Mouse (Mus musculus) MEL (cell line): ENCODE data around the gene Ptprf. TPM values are rescaled to one million over a fixed set of nuclear protein-coding genes. Genes with fewer than 3 reads are reported as not detected.

Experiments
- DNase-seq: peaks from one replicate; pipeline ENCODE4 v3.0.0; 2011; ENCODE audit warnings: low read depth, low spot score
- H3K27ac ChIP-seq: 2 replicates; pipeline ENCODE4 v1.5.1; 2012; ENCODE audit warnings: low read depth, mild to moderate bottlenecking, control low read depth, low read length, moderate library complexity; ENCODE audit not compliant: control insufficient read depth
- H3K27me3 ChIP-seq, 2 experiments: fragments of 150-350 bp in 1 of 2; sonication (generic) in 1 of 2; 2 replicates each; pipeline ENCODE4 v1.6.1; 2012; ENCODE audit warnings: low read length in 2 of 2, mild to moderate bottlenecking in 2 of 2, improper control_type of control experiment in 1 of 2, moderate library complexity in 1 of 2; ENCODE audit not compliant: insufficient read depth in 2 of 2, control insufficient read depth in 1 of 2
- H3K36me3 ChIP-seq, 2 experiments: 2 replicates each; pipeline ENCODE4 v1.6.1; 2012 to 2014; ENCODE audit warnings: low read length in 2 of 2, improper control_type of control experiment in 1 of 2, inconsistent platforms in 1 of 2, mild to moderate bottlenecking in 1 of 2; ENCODE audit not compliant: insufficient read depth in 2 of 2, control insufficient read depth in 1 of 2
- H3K4me1 ChIP-seq, 2 experiments: fragments of 150-350 bp in 1 of 2; sonication (generic) in 1 of 2; 2 replicates each; pipeline ENCODE4 v1.6.1; 2012; ENCODE audit warnings: low read length in 2 of 2, improper control_type of control experiment in 1 of 2, mild to moderate bottlenecking in 1 of 2; ENCODE audit not compliant: insufficient read depth in 2 of 2, control insufficient read depth in 1 of 2
- H3K4me3 ChIP-seq, 2 experiments: fragments of 150-350 bp in 1 of 2; sonication (generic) in 1 of 2; 2 replicates each; pipeline ENCODE4 v1.5.1; 2012; ENCODE audit warnings: low read depth in 2 of 2, low read length in 2 of 2, mild to moderate bottlenecking in 2 of 2, moderate library complexity in 2 of 2, control low read depth in 1 of 2, improper control_type of control experiment in 1 of 2; ENCODE audit not compliant: control insufficient read depth in 1 of 2, insufficient read depth in 1 of 2
- H3K79me2 ChIP-seq: 2 replicates; pipeline ENCODE4 v1.6.1; 2012; ENCODE audit warnings: mild to moderate bottlenecking, low read length, moderate library complexity; ENCODE audit not compliant: control insufficient read depth, poor library complexity, insufficient read depth
- H3K9ac ChIP-seq: 2 replicates; pipeline ENCODE4 v1.6.1; 2012; ENCODE audit warnings: low read depth, mild to moderate bottlenecking, control low read depth, low read length, moderate library complexity; ENCODE audit not compliant: control insufficient read depth, poor library complexity, severe bottlenecking
- H3K9me3 ChIP-seq: fragments of 150-350 bp; sonication (generic); replicated peaks from 2 replicates; pipeline ENCODE4 v1.6.1; 2012; ENCODE audit warnings: mild to moderate bottlenecking, low read length, improper control_type of control experiment, moderate library complexity; ENCODE audit not compliant: insufficient read depth
- CHD2 ChIP-seq: IDR thresholded peaks from 2 replicates; pipeline ENCODE4 v1.6.1; 2011; ENCODE audit warnings: low read length, improper control_type of control experiment
- CTCF ChIP-seq, 3 experiments: IDR thresholded peaks in 2 of 3; conservative IDR thresholded peaks in 1 of 3; 2 replicates each; pipeline ENCODE4 v1.5.1; 2011 to 2012; ENCODE audit warnings: low read length in 3 of 3, low read depth in 2 of 3, mild to moderate bottlenecking in 2 of 3, improper control_type of control experiment in 1 of 3, inconsistent platforms in 1 of 3, mixed read lengths in 1 of 3, moderate library complexity in 1 of 3; ENCODE audit not compliant: control insufficient read depth in 1 of 3, insufficient read depth in 1 of 3, poor library complexity in 1 of 3, severe bottlenecking in 1 of 3
- EP300 ChIP-seq, 2 experiments: IDR thresholded peaks; 2 replicates each; pipeline ENCODE4 v1.6.1; 2011; ENCODE audit warnings: improper control_type of control experiment in 2 of 2, low read length in 2 of 2, low read depth in 1 of 2, mild to moderate bottlenecking in 1 of 2
- ETS1 ChIP-seq: IDR thresholded peaks from 2 replicates; pipeline ENCODE4 v1.6.1; 2012; ENCODE audit warnings: low read depth, mild to moderate bottlenecking, inconsistent platforms, low read length, improper control_type of control experiment, moderate library complexity
- GABPA ChIP-seq: IDR thresholded peaks from 2 replicates; pipeline ENCODE4 v1.6.1; 2012; ENCODE audit warnings: low read depth, mild to moderate bottlenecking, inconsistent platforms, low read length, improper control_type of control experiment, moderate library complexity
- GATA1 ChIP-seq: IDR thresholded peaks from 2 replicates; pipeline ENCODE4 v1.6.1; 2011; ENCODE audit warnings: low read depth, low read length, improper control_type of control experiment
- HCFC1 ChIP-seq: IDR thresholded peaks from 2 replicates; pipeline ENCODE4 v1.6.1; 2012; ENCODE audit warnings: low read depth, mild to moderate bottlenecking, inconsistent platforms, low read length, improper control_type of control experiment, moderate library complexity
- JUND ChIP-seq: IDR thresholded peaks from 2 replicates; pipeline ENCODE4 v1.6.1; 2011; ENCODE audit warnings: low read depth, mild to moderate bottlenecking, improper control_type of control experiment, low read length
- KAT2A ChIP-seq: conservative IDR thresholded peaks from 2 replicates; pipeline ENCODE4 v1.6.1; 2012; ENCODE audit warnings: low read depth, low read length, improper control_type of control experiment, inconsistent platforms
- MAFK ChIP-seq: IDR thresholded peaks from 2 replicates; pipeline ENCODE4 v1.6.1; 2011; ENCODE audit warnings: low read depth, mild to moderate bottlenecking, low read length, improper control_type of control experiment, borderline replicate concordance
- MAZ ChIP-seq: IDR thresholded peaks from 2 replicates; pipeline ENCODE4 v1.6.1; 2012; ENCODE audit warnings: low read depth, mild to moderate bottlenecking, inconsistent platforms, low read length, improper control_type of control experiment
- NELFE ChIP-seq: IDR thresholded peaks from 2 replicates; pipeline ENCODE4 v1.6.1; 2011; ENCODE audit warnings: low read depth, low read length, improper control_type of control experiment
- POLR2A ChIP-seq, 2 experiments: IDR thresholded peaks; 2 replicates each; pipeline ENCODE4 v1.6.1; 2011 to 2012; ENCODE audit warnings: low read length in 2 of 2, mild to moderate bottlenecking in 2 of 2, control low read depth in 1 of 2, improper control_type of control experiment in 1 of 2, low read depth in 1 of 2, moderate library complexity in 1 of 2; ENCODE audit not compliant: control insufficient read depth in 1 of 2, insufficient read depth in 1 of 2, poor library complexity in 1 of 2
- POLR2AphosphoS2 ChIP-seq: IDR thresholded peaks from 2 replicates; pipeline ENCODE4 v1.6.1; 2011; ENCODE audit warnings: low read length, improper control_type of control experiment
- POLR2AphosphoS5 ChIP-seq: IDR thresholded peaks from 2 replicates; pipeline ENCODE4 v1.6.1; 2012; ENCODE audit warnings: low read depth, borderline replicate concordance, mild to moderate bottlenecking, inconsistent platforms, low read length, moderate library complexity, mixed read lengths
- RAD21 ChIP-seq: IDR thresholded peaks from 2 replicates; pipeline ENCODE4 v1.6.1; 2011; ENCODE audit warnings: mild to moderate bottlenecking, low read depth, low read length, improper control_type of control experiment
- RCOR1 ChIP-seq: IDR thresholded peaks from 2 replicates; pipeline ENCODE4 v1.6.1; 2012; ENCODE audit warnings: low read depth, mild to moderate bottlenecking, inconsistent platforms, low read length, improper control_type of control experiment
- SIN3A ChIP-seq: IDR thresholded peaks from 2 replicates; pipeline ENCODE4 v1.6.1; 2012; ENCODE audit warnings: low read length, improper control_type of control experiment, inconsistent platforms
- SMC3 ChIP-seq: IDR thresholded peaks from 2 replicates; pipeline ENCODE4 v1.6.1; 2011; ENCODE audit warnings: low read depth, low read length, improper control_type of control experiment
- TAL1 ChIP-seq: IDR thresholded peaks from 2 replicates; pipeline ENCODE4 v1.6.1; 2012; ENCODE audit warnings: mild to moderate bottlenecking, inconsistent platforms, low read length, moderate library complexity, mixed read lengths
- TBP ChIP-seq: IDR thresholded peaks from 2 replicates; pipeline ENCODE4 v1.8.0; 2011; ENCODE audit warnings: low read depth, low read length, improper control_type of control experiment
- UBTF ChIP-seq: IDR thresholded peaks from 2 replicates; pipeline ENCODE4 v1.6.1; 2012; ENCODE audit warnings: low read depth, mild to moderate bottlenecking, inconsistent platforms, low read length, improper control_type of control experiment, moderate library complexity, borderline replicate concordance; ENCODE audit not compliant: insufficient read depth
- USF1 ChIP-seq: IDR thresholded peaks from 2 replicates; pipeline ENCODE4 v1.6.1; 2014; ENCODE audit warnings: low read depth, mild to moderate bottlenecking, inconsistent platforms, low read length, improper control_type of control experiment, moderate library complexity
- USF2 ChIP-seq, 2 experiments: IDR thresholded peaks; 2 replicates each; pipeline ENCODE4 v1.6.1; 2011 to 2012; ENCODE audit warnings: improper control_type of control experiment in 2 of 2, low read length in 2 of 2, borderline replicate concordance in 1 of 2, inconsistent platforms in 1 of 2, low read depth in 1 of 2, mild to moderate bottlenecking in 1 of 2; ENCODE audit not compliant: insufficient read depth in 1 of 2
- ZC3H11A ChIP-seq: IDR thresholded peaks from 2 replicates; pipeline ENCODE4 v1.6.1; 2012; ENCODE audit warnings: low read depth, mild to moderate bottlenecking, inconsistent platforms, low read length, improper control_type of control experiment
- ZKSCAN1 ChIP-seq: IDR thresholded peaks from 2 replicates; pipeline ENCODE4 v1.6.1; 2012; ENCODE audit warnings: low read depth, mild to moderate bottlenecking, inconsistent platforms, low read length, improper control_type of control experiment, moderate library complexity
- ZMIZ1 ChIP-seq: IDR thresholded peaks from 2 replicates; pipeline ENCODE4 v1.6.1; 2012; ENCODE audit warnings: low read depth, mild to moderate bottlenecking, inconsistent platforms, low read length, improper control_type of control experiment, moderate library complexity
- ZNF384 ChIP-seq: IDR thresholded peaks from 2 replicates; pipeline ENCODE4 v1.6.1; 2012; ENCODE audit warnings: low read depth, mild to moderate bottlenecking, inconsistent platforms, low read length, improper control_type of control experiment
- polyA plus RNA-seq, 2 experiments: library from polyadenylated mRNA; stranded (reverse) in 1 of 2; unstranded in 1 of 2; fragments of >175 nt in 1 of 2; fragments of >200 nt in 1 of 2; gene quantifications; 2 replicates each; pipeline versions ENCODE4 v1.2.1 to v1.2.4; 2012; ENCODE audit warnings: low replicate concordance in 2 of 2, low read depth in 1 of 2; ENCODE audit not compliant: insufficient read length in 2 of 2, insufficient read depth in 1 of 2, missing spikeins in 1 of 2
- total RNA-seq: library from RNA; depleted of rRNA; stranded (reverse); fragments of 300-350 nt; gene quantifications from 2 replicates; pipeline ENCODE4 v1.2.3, GENCODE M21; 2012

The Ptprf gene
- total and polyA plus RNA-seq, 3 experiments = 0.04 TPM; not detected in 2

DNA sequence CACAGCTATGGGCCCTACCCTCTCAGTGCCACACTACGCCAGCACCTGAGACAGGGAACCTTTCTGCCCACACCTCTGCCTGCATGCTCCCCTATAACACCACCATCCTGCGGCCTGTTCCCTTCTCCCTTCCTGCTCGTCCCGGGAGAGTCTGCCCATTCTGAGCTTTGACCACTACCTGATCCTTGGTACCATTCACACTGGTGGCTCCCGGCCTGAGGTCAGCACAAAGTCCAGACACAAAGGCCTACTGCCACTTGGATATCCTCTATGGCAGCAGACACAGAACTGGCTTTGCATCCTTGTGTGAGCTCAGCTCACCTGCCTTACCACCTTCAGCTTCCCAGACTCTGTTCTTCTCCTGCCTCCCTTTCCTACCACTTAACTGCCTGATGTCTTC is 72.7 kb downstream of the Ptprf start:
- TF ChIP-seq CTCF (IDR thresholded peaks at IDR 0.05 in 2 of 3, conservative IDR thresholded peaks at IDR 0.05 in 1 of 3; ENCODE audit: control insufficient read depth in 1 of 3, insufficient read depth in 1 of 3, low read depth in 2 of 3, low read length in 3 of 3, poor library complexity in 1 of 3, severe bottlenecking in 1 of 3) = no peak
- TF ChIP-seq HCFC1 = no peak
- TF ChIP-seq POLR2A (IDR thresholded peaks at IDR 0.05; ENCODE audit: control insufficient read depth in 1 of 2, insufficient read depth in 1 of 2, low read depth in 1 of 2, low read length in 2 of 2, poor library complexity in 1 of 2) = no peak
- no peak for TF ChIP-seq USF1
- no peak for TF ChIP-seq EP300 (IDR thresholded peaks at IDR 0.05; ENCODE audit: low read depth in 1 of 2, low read length in 2 of 2)
- no peak for TF ChIP-seq ZNF384
- TF ChIP-seq POLR2AphosphoS2 = no peak
- no peak for TF ChIP-seq SIN3A
- no peak for TF ChIP-seq RCOR1
- TF ChIP-seq KAT2A = no peak
- TF ChIP-seq NELFE = no peak
- TF ChIP-seq USF2 (IDR thresholded peaks at IDR 0.05; ENCODE audit: borderline replicate concordance in 1 of 2, insufficient read depth in 1 of 2, low read depth in 1 of 2, low read length in 2 of 2) = no peak
- TF ChIP-seq MAFK = no peak
- no peak for TF ChIP-seq TBP
- TF ChIP-seq ZMIZ1 = no peak
- H3K9me3 ChIP-seq = no peaks in the 10 kb centered on the region
- no peak overlapping the region for H3K27ac ChIP-seq
- DNase-seq = no peak
- H3K36me3 ChIP-seq = no peaks in the 10 kb centered on the region
- no peaks in the 10 kb centered on the region for H3K27me3 ChIP-seq
- peaks cover 0 to 4% of the 10 kb centered on the region in 2 experiments; a peak in 1 of 4 replicates for H3K4me1 ChIP-seq
- H3K79me2 ChIP-seq = no peaks in the 10 kb centered on the region
- no peak overlapping the region for H3K4me3 ChIP-seq
- no peak overlapping the region for H3K9ac ChIP-seq

DNA sequence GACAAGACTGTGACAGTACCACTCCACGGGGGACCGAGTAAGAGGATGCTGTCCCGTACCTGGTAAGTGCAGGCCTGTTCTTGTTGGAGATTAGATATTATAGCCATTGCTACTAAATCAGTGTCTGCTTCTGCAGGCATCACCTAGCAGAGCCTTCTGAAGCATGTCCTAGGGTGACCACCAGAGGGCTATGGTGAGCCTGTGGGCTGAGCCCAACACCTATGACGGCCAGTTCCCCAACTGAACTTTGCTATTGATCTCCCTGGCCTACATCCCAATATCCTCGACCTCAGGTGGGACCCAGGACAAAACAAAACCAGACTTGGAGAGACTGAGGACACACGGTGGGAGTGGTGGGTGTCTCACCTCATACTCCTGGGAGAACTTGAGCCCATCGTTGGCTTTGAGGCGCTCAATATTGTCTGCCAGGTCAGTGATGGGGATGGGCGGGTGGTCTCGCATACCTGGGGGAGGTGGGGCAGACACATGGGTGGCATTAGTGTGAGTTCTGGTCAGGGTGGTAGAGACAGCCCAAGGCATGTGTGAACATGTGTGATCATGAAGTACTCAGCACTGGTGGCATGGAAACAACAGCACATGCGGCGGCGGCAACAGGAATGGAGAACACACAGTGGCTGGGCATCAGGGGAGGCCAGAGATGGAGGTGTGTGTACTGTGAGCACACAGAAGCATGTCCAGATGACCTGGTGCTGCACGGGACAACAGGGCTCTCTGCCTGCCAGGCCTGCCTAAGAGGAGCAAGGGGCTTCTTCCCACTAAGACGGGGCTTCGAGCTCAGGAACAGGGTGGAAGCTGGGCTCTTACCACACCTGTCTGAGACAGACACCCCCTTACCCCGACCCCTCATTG is 74.2 kb downstream of the Ptprf start:
- TF ChIP-seq ETS1 (no peak), SMC3 (peak; percentile 82), POLR2A (IDR thresholded peaks at IDR 0.05; ENCODE audit: control insufficient read depth in 1 of 2, insufficient read depth in 1 of 2, low read depth in 1 of 2, low read length in 2 of 2, poor library complexity in 1 of 2) (no peak), MAZ (no peak), GABPA (no peak), USF1 (no peak), CHD2 (no peak), RAD21 (peak; percentile 45), UBTF (no peak), JUND (no peak), GATA1 (no peak), ZKSCAN1 (no peak), CTCF (IDR thresholded peaks at IDR 0.05 in 2 of 3, conservative IDR thresholded peaks at IDR 0.05 in 1 of 3; ENCODE audit: control insufficient read depth in 1 of 3, insufficient read depth in 1 of 3, low read depth in 2 of 3, low read length in 3 of 3, poor library complexity in 1 of 3, severe bottlenecking in 1 of 3) (peak; percentile 70 to 75 (median 74)), TAL1 (no peak), POLR2AphosphoS5 (no peak), TBP (no peak), ZC3H11A (no peak), EP300 (IDR thresholded peaks at IDR 0.05; ENCODE audit: low read depth in 1 of 2, low read length in 2 of 2) (no peak)
- Histone ChIP-seq H3K27ac (no peak overlapping the region), H3K9ac (no peak overlapping the region), H3K36me3 (no peaks in the 10 kb centered on the region), H3K4me3 (no peak overlapping the region), H3K79me2 (no peaks in the 10 kb centered on the region), H3K9me3 (no peaks in the 10 kb centered on the region), H3K27me3 (no peaks in the 10 kb centered on the region), H3K4me1 (peaks cover 0 to 4% of the 10 kb centered on the region in 2 experiments; a peak in 1 of 4 replicates)
- DNase-seq = peak; percentile 46
